Mouse (Mus musculus) lung, embryonic 14.5 days (tissue): ENCODE results near the gene Phlda3. TPM values are rescaled to one million over a fixed set of nuclear protein-coding genes. Genes with fewer than 3 reads are reported as not detected.
A peak's percentile ranks its signal among the peaks of the same experiment; 100 is the strongest.

Experiments
- ATAC-seq: fragments of 200-750 bp; cut with Nextera tagmentation; 2 replicates; pipeline ENCODE4 v1.8.0; 2017; ENCODE audit warnings: mild to moderate bottlenecking, moderate TSS enrichment, moderate library complexity; ENCODE audit not compliant: insufficient read depth
- DNase-seq: peaks from one replicate; pipeline ENCODE4 v3.0.0-alpha.2; 2015
- H3K27ac ChIP-seq: fragments of 300-500 bp; sonication (generic); 2 replicates; pipeline ENCODE4 v1.5.1; 2014; ENCODE audit warnings: low read depth, mild to moderate bottlenecking, moderate library complexity
- H3K27me3 ChIP-seq: fragments of 300-500 bp; sonication (generic); 2 replicates; pipeline ENCODE4 v1.6.1; 2014; ENCODE audit warnings: low read length, control low read depth; ENCODE audit not compliant: insufficient read depth
- H3K36me3 ChIP-seq: fragments of 300-500 bp; sonication (generic); 2 replicates; pipeline ENCODE4 v1.6.1; 2014; ENCODE audit warnings: control low read depth; ENCODE audit not compliant: insufficient read depth
- H3K4me1 ChIP-seq: fragments of 300-500 bp; sonication (generic); 2 replicates; pipeline ENCODE4 v1.6.1; 2014; ENCODE audit warnings: antibody characterized with exemption, control low read depth; ENCODE audit not compliant: insufficient read depth
- H3K4me2 ChIP-seq: fragments of 300-500 bp; sonication (generic); 2 replicates; pipeline ENCODE4 v1.6.1; 2014; ENCODE audit warnings: mild to moderate bottlenecking
- H3K4me3 ChIP-seq: fragments of 300-500 bp; sonication (generic); 2 replicates; pipeline ENCODE4 v1.5.1; 2014; ENCODE audit warnings: low read depth, low read length
- H3K9ac ChIP-seq: fragments of 300-500 bp; sonication (generic); 2 replicates; pipeline ENCODE4 v1.6.1; 2014
- H3K9me3 ChIP-seq: fragments of 300-500 bp; sonication (generic); 2 replicates; pipeline ENCODE4 v1.6.1; 2016; ENCODE audit warnings: low read depth, low read length, control low read depth
- CTCF ChIP-seq: IDR thresholded peaks from 2 replicates; pipeline ENCODE4 v1.5.1; 2016; ENCODE audit warnings: antibody characterized with exemption, low read depth
- WGBS: fragments of 180-500 bp; shearing (Covaris S2); extraction: QIAGEN DNeasy Blood & Tissue Kit; methylation state at CpG from one replicate; pipeline ENCODE4 v1.1.7; 2014; 5-methylcytosine and 5-hydroxymethylcytosine counted together
- polyA plus RNA-seq: library from polyadenylated mRNA; unstranded; fragments of >200 nt; fragmentation: Nextera tagmentation; extraction: Ambion mirVana; gene quantifications from 2 replicates; pipeline ENCODE4 v1.2.1, GENCODE M21; 2014

The Phlda3 gene
- polyA plus RNA-seq, 1 experiment from 2014 or later, result 79.5 TPM

DNA sequence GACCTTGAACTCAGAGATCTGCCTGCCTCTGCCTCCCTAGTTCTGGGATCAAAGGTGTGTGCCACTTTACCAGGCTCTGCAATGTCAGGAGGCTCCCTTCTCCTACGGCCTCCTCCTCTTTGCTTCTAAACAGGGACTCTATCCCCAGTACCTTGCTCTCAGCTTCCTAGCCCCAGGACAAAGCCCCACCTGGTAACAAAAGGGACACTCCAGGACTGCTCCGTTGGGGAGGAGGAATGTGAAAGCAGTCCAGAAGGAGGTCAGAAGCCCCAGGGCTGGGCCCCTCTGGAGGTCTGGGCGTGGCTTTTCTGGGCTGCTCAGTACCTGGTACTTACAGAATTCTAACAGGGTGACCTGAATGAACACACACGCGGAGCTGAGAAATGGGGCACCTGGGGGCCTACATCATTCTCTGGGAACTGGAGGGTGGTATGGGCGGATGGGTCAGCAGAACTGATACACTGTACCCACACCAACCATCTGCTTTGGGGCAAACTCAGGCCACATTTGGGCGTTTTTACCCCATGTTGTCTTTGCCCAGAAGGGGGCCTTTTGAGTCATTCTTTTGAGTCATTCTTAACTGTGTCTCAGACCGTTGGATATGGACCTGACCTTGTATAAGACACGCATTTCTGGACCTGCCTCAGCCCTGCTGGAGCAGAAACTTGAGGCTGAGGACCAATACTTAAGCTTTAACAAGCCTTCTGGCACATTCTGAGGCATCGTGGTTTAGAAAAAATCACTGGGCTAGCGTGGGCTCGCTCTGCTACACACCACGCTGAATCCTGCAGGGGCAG, 26.4 kb downstream of the Phlda3 start:
- H3K36me3 ChIP-seq, result no peaks in the 10 kb centered on the region
- no peaks in the 10 kb centered on the region for H3K9me3 ChIP-seq
- no peak for DNase-seq
- no peak overlapping the region for H3K27ac ChIP-seq
- 64% methylated on average over 13 of the region's 13 CpGs for WGBS
- no peak overlapping the region for H3K4me2 ChIP-seq
- 0 out of 2 replicates have a peak, but pooled peaks have one; percentile 6 for TF ChIP-seq CTCF
- no peak for ATAC-seq
- H3K9ac ChIP-seq, result no peak overlapping the region
- H3K27me3 ChIP-seq, result no peaks in the 10 kb centered on the region
- no peak overlapping the region for H3K4me3 ChIP-seq
- peaks cover 19% of the 10 kb centered on the region for H3K4me1 ChIP-seq

DNA sequence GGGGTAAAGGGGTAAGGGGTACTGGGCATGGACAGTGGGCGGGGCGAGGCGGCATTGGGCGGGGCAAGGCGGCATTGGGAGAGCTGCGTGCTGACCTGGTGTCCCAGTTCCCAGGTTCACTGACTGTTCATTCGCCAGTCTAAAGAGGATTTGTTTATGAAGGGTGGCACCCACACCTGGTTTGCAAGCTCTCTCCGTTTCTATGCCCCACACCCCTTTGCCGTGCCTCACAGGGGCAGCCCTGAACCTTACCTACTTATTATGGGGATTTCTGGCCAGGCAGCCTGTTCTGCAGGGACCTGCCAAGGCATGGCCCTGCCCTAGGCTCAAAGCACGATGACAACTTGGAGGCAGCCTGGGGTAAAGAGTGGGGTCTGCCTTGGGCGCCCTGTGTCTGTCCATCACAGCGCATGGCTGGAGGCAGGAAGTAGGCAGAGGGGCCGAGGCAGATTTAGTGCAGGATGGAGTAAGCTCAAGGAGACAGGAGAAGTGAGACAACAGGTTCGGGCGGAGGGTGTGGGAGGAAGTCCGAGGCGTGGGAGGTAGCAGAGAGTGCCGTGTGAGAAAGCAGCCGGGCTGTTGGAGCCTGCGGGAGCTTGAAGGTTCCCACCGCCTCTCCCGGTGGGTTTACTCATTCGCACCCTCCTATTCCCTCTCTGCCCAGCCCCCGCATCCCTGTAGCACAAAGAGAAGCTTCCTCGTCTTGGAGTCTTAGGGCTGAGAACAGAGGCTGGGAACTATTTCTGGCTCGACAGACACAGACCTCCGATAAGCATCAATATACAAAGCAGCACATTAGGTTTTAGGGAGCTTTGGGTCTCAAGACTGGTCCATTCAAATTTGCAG, 27.7 kb downstream of the Phlda3 start:
- Histone ChIP-seq H3K4me3 (peak overlapping the region; percentile 22), H3K27me3 (no peaks in the 10 kb centered on the region), H3K9me3 (no peaks in the 10 kb centered on the region), H3K36me3 (no peaks in the 10 kb centered on the region), H3K4me1 (peaks cover 17% of the 10 kb centered on the region), H3K4me2 (peak overlapping the region; percentile 59), H3K9ac (peak overlapping the region; percentile 27), H3K27ac (peak overlapping the region; percentile 63; the same call in 1 of the 2 replicates)
- DNase-seq, result peak; percentile 58
- TF ChIP-seq CTCF, result no peak
- WGBS, result 12% methylated on average over 27 of the region's 27 CpGs
- ATAC-seq, result peak; percentile 58

DNA sequence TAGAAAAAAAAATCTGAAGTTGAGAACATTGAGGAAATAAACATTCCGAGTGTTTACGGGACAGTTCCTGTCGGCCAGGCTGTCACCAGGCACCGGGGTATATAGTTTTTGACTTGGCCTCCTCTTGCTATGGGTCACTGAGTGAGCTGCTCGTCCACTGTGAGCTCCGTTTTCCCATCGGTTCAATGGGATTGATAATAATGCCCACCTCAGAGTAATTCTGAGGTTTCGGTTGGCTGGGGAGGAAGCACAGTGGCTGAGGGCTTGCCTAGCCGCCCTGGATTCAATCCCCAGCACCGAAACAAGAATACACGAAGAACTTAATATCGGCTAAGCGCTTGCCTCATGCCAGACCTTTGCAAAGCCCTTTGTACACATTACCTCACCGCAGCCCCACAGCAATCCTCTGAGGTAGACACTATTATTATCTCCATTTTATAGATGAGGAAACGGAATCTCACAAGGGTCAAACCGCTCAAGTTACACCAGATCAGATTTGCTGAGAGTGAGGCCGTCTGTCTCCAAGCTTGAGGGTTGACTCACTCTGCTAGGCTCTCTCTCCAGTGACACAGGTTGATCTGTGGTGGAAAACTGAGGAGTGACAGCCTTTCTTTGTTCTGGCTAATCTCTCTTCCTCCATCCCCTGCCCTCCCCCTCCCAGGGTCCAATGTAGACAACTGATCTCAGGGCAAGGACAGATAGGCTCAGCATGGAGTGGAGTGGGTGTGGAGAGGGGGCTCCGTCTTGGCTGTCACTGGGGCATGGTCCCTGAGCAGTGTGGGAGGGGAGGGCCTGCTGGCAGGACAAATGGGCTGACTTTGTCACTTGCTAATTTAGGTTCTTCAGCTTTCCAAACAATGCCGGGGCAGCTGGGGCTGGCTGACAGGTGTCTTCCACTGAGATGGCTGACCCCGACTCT, 28.6 kb downstream of the Phlda3 start:
- Histone ChIP-seq H3K27ac (peak overlapping the region; percentile 63; the same call in 1 of the 2 replicates), H3K36me3 (no peaks in the 10 kb centered on the region), H3K4me3 (peak overlapping the region; percentile 22; the same call in 1 of the 2 replicates), H3K4me1 (peaks cover 17% of the 10 kb centered on the region), H3K27me3 (no peaks in the 10 kb centered on the region), H3K9ac (peak overlapping the region; percentile 27; the same call in 1 of the 2 replicates), H3K4me2 (peak overlapping the region; percentile 59), H3K9me3 (no peaks in the 10 kb centered on the region)
- DNase-seq (peak; percentile 61), ATAC-seq (peak; percentile 29; the same call in 1 of the 2 replicates)
- TF ChIP-seq CTCF, result no peak
- WGBS, result 15% methylated on average over 20 of the region's 20 CpGs

DNA sequence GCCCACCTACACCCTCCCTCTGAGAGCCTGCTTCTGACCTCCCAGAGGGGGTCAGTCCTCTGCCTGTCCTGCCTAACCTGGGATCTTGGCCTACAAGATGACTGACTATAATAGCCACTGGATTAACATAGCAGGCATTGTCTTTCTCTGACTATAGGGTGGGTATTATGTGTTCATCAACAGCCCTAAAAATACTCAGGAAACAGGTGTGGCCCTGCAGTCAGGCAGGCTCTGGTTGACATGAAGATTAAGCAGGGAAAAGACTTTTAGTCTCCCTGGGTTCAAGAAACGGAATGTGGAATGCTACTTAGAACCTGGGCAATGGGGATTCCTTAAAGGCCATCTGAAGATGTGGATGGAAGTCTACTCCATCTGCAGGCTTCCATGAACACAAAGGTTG, 32.6 kb downstream of the Phlda3 start:
- H3K4me2 ChIP-seq, result no peak overlapping the region
- H3K27me3 ChIP-seq, result no peaks in the 10 kb centered on the region
- no peaks in the 10 kb centered on the region for H3K9me3 ChIP-seq
- H3K4me1 ChIP-seq, result peaks cover 31% of the 10 kb centered on the region
- no peak overlapping the region for H3K9ac ChIP-seq
- WGBS, result 74% methylated on average over 1 of the region's 1 CpGs
- no peak for ATAC-seq
- peak overlapping the region; percentile 13; the same call in 1 of the 2 replicates for H3K27ac ChIP-seq
- H3K36me3 ChIP-seq, result no peaks in the 10 kb centered on the region
- H3K4me3 ChIP-seq, result no peak overlapping the region
- TF ChIP-seq CTCF, result no peak
- no peak for DNase-seq

DNA sequence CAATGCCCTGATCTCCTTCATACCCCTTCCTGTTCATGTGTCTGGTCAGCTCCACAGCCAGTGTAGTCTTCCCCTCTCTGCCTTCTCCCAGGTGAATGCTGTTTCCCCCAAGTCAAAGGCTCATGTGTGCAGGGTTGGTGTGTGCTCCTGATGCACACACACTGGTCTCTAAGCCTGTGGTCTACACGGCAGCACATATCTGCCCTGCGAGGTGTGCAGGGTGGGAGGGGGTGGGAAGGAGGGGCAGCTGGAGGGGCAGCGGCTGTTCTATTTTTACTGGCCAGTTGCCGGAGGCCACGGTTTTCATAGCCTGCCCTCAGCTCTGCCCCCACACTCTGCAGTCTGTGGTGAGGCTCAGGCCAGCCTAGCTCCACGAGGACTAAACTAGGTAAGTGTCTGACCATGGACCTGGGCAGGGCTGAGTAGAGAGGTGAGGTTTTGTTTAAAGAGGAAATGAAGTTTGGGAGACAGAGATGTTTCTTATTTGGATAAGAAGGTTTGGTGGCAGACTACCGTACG, 33.2 kb downstream of the Phlda3 start:
- H3K36me3 ChIP-seq, result no peaks in the 10 kb centered on the region
- no peak for TF ChIP-seq CTCF
- H3K4me1 ChIP-seq, result peaks cover 27% of the 10 kb centered on the region
- no peak overlapping the region for H3K4me2 ChIP-seq
- no peak for DNase-seq
- no peaks in the 10 kb centered on the region for H3K9me3 ChIP-seq
- no peaks in the 10 kb centered on the region for H3K27me3 ChIP-seq
- H3K27ac ChIP-seq, result peak overlapping the region; percentile 80; the same call in 1 of the 2 replicates
- ATAC-seq, result no peak
- no peak overlapping the region for H3K9ac ChIP-seq
- H3K4me3 ChIP-seq, result peak overlapping the region; percentile 3; the same call in 1 of the 2 replicates
- WGBS, result 33% methylated on average over 8 of the region's 8 CpGs
